Mouse (Mus musculus) thymus, adult 2 months (tissue): ENCODE data around the gene Ntn3. TPM values are rescaled to one million over a fixed set of nuclear protein-coding genes. Genes with fewer than 3 reads are reported as not detected.
A peak's percentile ranks its signal among the peaks of the same experiment; 100 is the strongest.

Experiments
- DNase-seq: peaks from one replicate; pipeline ENCODE4 v3.0.0; 2021
- H3K27ac ChIP-seq: fragments of 200-500 bp; 2 replicates; pipeline ENCODE4 v1.5.1; 2012; ENCODE audit warnings: low read length, control low read depth; ENCODE audit not compliant: control insufficient read depth, insufficient read depth
- H3K27me3 ChIP-seq: fragments of 200-500 bp; 2 replicates; pipeline ENCODE4 v1.6.1; 2012; ENCODE audit warnings: mild to moderate bottlenecking, low read length, moderate library complexity, mixed read lengths; ENCODE audit not compliant: control insufficient read depth, insufficient read depth
- H3K36me3 ChIP-seq: fragments of 200-500 bp; 2 replicates; pipeline ENCODE4 v1.6.1; 2012; ENCODE audit warnings: mild to moderate bottlenecking, low read length, moderate library complexity; ENCODE audit not compliant: control insufficient read depth, insufficient read depth
- H3K4me1 ChIP-seq: fragments of 200-500 bp; replicated peaks from 2 replicates; pipeline ENCODE4 v1.6.1; 2012; ENCODE audit warnings: low read length; ENCODE audit not compliant: control insufficient read depth, insufficient read depth
- H3K4me3 ChIP-seq: fragments of 200-500 bp; 2 replicates; pipeline ENCODE4 v1.5.1; 2012; ENCODE audit warnings: mild to moderate bottlenecking, low read length, control low read depth, moderate library complexity; ENCODE audit not compliant: control insufficient read depth, insufficient read depth
- CTCF ChIP-seq: fragments of 200-500 bp; IDR thresholded peaks from 2 replicates; pipeline ENCODE4 v1.5.1; 2012; ENCODE audit warnings: mild to moderate bottlenecking, control low read depth, low read length, moderate library complexity, borderline replicate concordance; ENCODE audit not compliant: control insufficient read depth, poor library complexity, insufficient read depth; ENCODE audit errors: extremely low read depth
- POLR2A ChIP-seq: fragments of 200-500 bp; IDR thresholded peaks from 2 replicates; pipeline ENCODE4 v1.6.1; 2012; ENCODE audit warnings: mild to moderate bottlenecking, low read length, control low read depth, moderate library complexity; ENCODE audit not compliant: control insufficient read depth, poor library complexity, insufficient read depth; ENCODE audit errors: extremely low read depth
- WGBS: fragments of 180-500 bp; shearing (Covaris S2); methylation state at CpG from one replicate; pipeline ENCODE4 v1.1.7; 2018; 5-methylcytosine and 5-hydroxymethylcytosine counted together
- polyA plus RNA-seq: library from polyadenylated mRNA; depleted of rRNA; stranded (reverse); fragments of >200 nt; gene quantifications from 2 replicates; pipeline ENCODE4 v1.2.3, GENCODE M21; 2012

The Ntn3 gene
- polyA plus RNA-seq, 1 experiment = 0.71 TPM

DNA sequence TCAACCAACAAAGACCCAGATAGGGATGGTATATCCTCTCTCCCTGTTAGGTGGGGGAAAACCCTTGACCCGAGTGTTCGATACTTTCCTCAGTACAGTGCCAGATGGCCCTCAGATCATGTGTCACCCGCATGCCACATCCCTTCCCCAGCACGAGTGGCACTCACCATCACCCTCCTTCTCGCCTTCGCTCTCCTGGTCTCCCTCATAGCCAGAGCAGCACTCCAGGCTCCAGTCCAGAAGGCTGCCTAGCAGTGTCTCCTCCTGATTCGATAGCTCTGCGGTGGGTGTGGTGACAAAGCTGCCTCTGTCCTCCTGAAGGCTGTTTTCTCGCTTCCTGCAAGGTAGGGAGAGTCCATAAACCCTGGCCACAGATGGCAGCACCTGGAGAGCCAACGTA is 15.4 kb upstream of the Ntn3 start:
- Histone ChIP-seq H3K4me3 (no peak overlapping the region), H3K27ac (no peak overlapping the region), H3K4me1 (peaks cover 8% of the 10 kb centered on the region), H3K27me3 (no peaks in the 10 kb centered on the region), H3K36me3 (peaks cover 39% of the 10 kb centered on the region; the same call in 1 of the 2 replicates)
- WGBS = 95% methylated on average over 10 of the region's 10 CpGs
- TF ChIP-seq POLR2A (no peak), CTCF (no peak)
- DNase-seq = no peak

DNA sequence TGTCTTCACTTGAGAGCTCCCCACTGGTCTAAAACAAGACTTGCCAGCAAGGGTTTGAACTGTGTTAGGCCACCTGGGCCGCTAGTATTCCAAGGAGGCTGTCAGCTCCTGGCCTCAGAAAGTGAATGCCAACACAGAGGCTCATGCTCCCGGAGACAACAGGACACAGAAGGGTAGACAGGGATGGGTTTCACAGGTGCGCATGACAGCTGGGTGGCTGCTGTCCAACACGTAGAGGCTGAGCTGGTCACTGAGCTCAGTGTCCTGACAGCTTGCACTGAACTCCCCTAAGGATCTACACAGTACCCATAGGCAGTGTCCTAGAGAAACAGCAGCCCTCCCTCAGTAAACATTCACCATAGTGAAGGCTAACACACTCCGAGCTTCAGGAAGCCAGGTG is 14.2 kb upstream of the Ntn3 start:
- Histone ChIP-seq H3K27me3 (no peaks in the 10 kb centered on the region), H3K4me3 (no peak overlapping the region), H3K36me3 (peaks cover 29% of the 10 kb centered on the region; the same call in 1 of the 2 replicates), H3K4me1 (peaks cover 12% of the 10 kb centered on the region), H3K27ac (no peak overlapping the region)
- DNase-seq = no peak
- TF ChIP-seq CTCF (no peak), POLR2A (no peak)
- WGBS = 99% methylated on average over 5 of the region's 5 CpGs

DNA sequence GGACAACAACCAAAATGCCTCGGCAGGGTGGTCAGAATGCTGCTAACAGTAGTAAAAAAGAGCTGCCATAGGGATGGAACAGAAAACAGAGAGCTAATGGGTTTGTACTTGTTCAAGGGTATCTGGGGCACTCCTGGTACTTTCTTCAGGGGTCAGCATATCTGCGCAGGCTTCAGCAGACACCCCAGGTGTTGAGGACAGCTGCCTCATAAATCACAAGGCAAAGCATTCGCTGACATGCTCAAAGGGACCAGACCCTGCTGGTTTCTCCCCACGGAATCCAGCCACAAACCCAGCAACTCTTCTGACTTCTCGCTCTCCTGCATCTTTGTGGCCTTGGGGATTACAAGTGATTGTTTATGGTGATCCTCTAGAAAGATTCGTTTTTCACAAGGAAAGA is 13.3 kb upstream of the Ntn3 start:
- H3K4me1 ChIP-seq = peaks cover 12% of the 10 kb centered on the region
- H3K27ac ChIP-seq = no peak overlapping the region
- H3K36me3 ChIP-seq = peaks cover 21% of the 10 kb centered on the region; the same call in 1 of the 2 replicates
- 91% methylated on average over 6 of the region's 6 CpGs for WGBS
- no peaks in the 10 kb centered on the region for H3K27me3 ChIP-seq
- no peak for TF ChIP-seq POLR2A
- TF ChIP-seq CTCF = no peak
- no peak overlapping the region for H3K4me3 ChIP-seq
- DNase-seq = no peak

DNA sequence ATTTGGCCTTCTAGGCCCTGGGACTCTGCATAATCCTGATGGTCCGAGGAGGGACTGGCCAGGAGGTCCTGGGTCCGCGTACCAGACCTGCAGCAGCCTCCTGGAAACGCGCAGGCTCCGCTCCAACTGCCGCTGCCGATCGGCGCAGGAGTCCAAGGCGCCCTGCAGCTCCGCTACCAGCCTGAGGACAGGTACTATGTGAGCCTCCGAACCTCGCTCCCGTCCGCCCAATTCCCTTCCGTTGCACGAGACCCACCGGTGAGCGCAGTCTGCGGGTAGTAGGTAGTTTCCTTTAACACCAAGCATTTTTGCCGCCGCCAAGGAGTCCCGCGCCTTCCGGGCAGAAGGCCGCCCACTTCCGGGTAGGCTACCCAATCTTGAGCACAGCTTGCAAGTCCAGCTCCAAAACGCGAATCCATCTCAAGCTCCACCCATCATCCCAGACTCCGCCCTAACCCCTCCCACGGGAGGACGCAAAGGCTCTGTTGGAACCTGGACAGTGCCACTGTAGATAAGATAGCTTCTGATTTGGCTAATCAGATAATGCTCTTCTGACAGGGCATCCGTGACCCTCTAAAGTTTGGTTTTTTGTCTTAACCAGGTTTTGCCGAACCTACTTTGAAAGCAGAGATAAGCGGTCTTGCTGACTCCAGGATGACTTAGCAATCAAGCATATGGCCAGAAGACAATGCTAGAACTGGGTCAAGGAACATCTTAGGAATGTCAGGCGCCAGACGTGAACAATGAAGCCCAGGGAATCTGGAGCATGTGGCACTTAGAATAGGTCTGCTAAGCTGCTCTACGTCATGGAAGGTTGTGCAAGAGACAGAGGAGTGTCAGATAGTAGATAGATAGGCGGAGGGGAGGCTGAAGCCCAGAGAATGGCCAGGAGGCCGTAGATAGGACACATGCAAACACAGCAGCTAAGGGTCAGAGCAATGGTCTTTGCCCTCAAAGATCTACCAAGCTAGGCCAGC is 11.4 kb upstream of the Ntn3 start, which contains the start of gene Tedc2:
TSS of gene Tedc2 (minus strand) at position 417 of the 977 bp plus-strand sequence.
- WGBS = 9% methylated on average over 41 of the region's 41 CpGs
- H3K27ac ChIP-seq = no peak within 1 kb of the TSS
- H3K4me1 ChIP-seq = peaks cover 12% of the 10 kb centered on the region
- no peaks in the 10 kb centered on the region for H3K27me3 ChIP-seq
- peak; percentile 91 for DNase-seq
- peaks cover 11% of the 10 kb centered on the region; the same call in 1 of the 2 replicates for H3K36me3 ChIP-seq
- peak within 1 kb of the TSS; percentile 79 for H3K4me3 ChIP-seq
- TF ChIP-seq CTCF (no peak; the same call in 1 of the 2 replicates), POLR2A (0 out of 2 replicates have a peak, but pooled peaks have one; percentile 52)

DNA sequence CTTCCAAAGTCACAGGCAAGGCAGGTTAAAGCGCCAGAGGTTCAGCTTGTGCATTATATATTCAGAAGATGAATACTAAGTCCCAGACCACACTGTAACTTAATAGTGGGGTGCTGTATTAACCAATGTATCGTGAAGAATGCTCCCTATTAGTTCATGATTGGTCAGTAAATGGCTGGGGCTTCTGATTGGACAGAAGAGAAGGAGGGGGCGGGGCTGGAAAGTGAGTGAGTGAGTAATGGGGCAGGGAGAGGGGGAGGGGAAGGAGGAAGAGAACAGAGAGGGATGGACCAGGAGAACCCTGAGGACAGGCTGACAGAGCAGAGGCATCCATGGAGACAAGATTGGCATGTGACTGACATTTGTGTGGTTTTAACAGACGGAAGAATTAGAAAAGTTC is 7.5 kb upstream of the Ntn3 start:
- no peaks in the 10 kb centered on the region; the same call in 1 of the 2 replicates for H3K27me3 ChIP-seq
- H3K27ac ChIP-seq = no peak overlapping the region
- TF ChIP-seq POLR2A (no peak), CTCF (no peak)

DNA sequence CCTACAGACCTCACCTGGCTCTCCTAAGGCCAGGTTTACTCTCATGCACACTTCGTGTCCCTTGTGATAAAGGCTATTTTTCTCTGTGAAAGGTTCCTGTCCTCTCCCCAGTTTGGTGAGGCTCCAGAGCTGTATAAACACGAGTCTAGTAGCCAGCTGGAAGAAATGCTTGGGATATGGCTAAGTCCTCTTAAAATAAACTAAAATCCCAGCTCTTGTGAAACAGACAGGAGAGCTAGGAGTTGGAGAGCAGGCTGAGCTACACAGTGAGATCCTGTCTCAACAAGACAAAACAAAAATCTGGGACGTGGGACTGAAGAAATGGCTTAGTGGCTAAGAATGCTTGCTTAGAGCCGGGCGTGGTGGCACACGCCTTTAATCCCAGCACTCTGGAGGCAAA is 3.9 kb upstream of the Ntn3 start:
- Histone ChIP-seq H3K36me3 (no peaks in the 10 kb centered on the region), H3K27me3 (peaks cover 9% of the 10 kb centered on the region; the same call in 1 of the 2 replicates), H3K4me1 (peaks cover 16% of the 10 kb centered on the region), H3K27ac (no peak overlapping the region), H3K4me3 (no peak overlapping the region)
- DNase-seq = no peak
- no peak for TF ChIP-seq POLR2A
- no peak for TF ChIP-seq CTCF
- 86% methylated on average over 6 of the region's 6 CpGs for WGBS

More for the DNA sequence above, 7.5 kb upstream of the Ntn3 start:
- DNase-seq = no peak
- Histone ChIP-seq H3K4me1 (peaks cover 15% of the 10 kb centered on the region), H3K4me3 (no peak overlapping the region), H3K36me3 (no peaks in the 10 kb centered on the region)
- WGBS = 95% methylated on average over 4 of the region's 4 CpGs
